Mouse (Mus musculus): ENCODE data around the gene Nckap5.

Nckap5 gene

GRCm38 (mm10) chr1:126557791-126558294 lies 272.8 kb downstream of the Nckap5 start:
- DNase-seq (ENCODE audit: low spot score) = no peak

- DNase-seq (ENCODE audit: low spot score) = no peak
Measured at GRCm38 (mm10) chr1:126547979-126548378, 282.6 kb downstream of the Nckap5 start.

DNA sequence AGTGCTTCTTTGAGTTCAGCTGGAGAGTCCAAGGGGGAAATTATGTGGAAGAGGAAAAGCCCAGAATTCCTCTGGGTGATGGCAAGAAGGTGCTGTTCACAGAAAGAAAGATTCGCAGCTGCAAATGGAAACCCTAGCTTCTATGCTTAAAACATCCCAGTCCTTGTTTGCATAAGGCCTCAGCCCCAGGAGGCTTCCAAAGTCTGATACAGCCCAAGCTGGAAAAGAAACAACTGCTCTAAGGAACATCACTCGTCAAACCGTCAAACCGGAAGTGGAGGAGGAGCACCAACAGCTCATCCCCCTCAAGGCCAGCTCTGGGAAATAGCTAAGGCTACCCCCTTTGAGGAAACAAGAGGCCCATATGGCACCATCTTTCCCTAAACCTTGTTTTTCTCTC lies 286.1 kb downstream of the Nckap5 start:
- DNase-seq (ENCODE audit: low spot score) = no peak

DNA sequence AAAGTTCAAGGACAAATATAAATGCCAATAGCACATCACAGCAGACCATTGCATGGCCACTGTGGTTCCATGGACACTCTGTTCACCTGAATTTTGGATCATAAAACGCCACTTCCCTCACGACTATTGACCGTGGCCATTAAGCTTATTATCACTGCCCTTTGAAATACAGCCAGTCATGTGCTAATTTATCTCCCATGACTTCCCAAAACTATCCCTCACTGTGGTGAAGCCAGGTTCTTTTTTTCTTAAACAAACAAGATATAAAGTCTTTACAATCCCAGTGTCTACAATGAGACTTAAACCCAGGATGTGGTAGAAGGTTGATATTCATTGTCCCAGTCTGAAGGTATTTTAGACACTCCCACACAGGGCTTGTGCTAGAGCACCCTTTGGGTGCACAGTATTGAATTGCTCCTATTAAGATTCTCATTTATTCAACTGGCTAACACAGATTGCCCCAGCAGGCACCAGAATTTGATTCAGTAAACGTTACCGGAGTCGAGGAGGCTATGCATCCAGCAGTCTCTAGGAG lies 293.3 kb downstream of the Nckap5 start:
- no peak for DNase-seq (ENCODE audit: low spot score)

GRCm38 (mm10) chr1:126535527-126535926 lies 295.1 kb downstream of the Nckap5 start:
- DNase-seq (ENCODE audit: low spot score) = no peak

- DNase-seq (ENCODE audit: low spot score) = no peak
Measured at GRCm38 (mm10) chr1:126534046-126534445, 296.6 kb downstream of the Nckap5 start.

GRCm38 (mm10) chr1:126528043-126528598 lies 302.5 kb downstream of the Nckap5 start:
- DNase-seq (ENCODE audit: low spot score) = no peak

DNA sequence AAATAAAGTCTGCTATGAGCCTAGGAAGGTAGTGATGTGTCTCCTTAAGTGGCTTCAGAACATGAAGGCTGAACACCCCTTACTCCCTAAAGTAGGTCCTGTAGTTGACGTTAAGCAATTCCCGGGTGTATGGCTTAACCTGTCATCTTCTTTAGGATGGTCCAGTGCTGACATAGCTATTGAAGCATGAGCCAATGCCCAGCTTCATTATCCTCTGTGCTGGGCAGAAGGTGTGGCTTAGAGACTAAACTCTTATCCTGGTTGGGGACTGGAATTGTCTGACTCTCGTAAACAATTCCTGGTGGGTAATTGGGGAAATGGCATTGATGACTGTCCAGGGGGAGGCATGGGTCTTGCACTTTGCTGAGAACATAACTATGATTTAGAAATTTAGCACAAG lies 312.5 kb downstream of the Nckap5 start:
- no peak for DNase-seq (ENCODE audit: low spot score)

GRCm38 (mm10) chr1:126517427-126517826 lies 313.2 kb downstream of the Nckap5 start:
- DNase-seq (ENCODE audit: low spot score) = no peak

GRCm38 (mm10) chr1:126515054-126515756 lies 315.4 kb downstream of the Nckap5 start:
- DNase-seq (ENCODE audit: low spot score) = no peak

DNA sequence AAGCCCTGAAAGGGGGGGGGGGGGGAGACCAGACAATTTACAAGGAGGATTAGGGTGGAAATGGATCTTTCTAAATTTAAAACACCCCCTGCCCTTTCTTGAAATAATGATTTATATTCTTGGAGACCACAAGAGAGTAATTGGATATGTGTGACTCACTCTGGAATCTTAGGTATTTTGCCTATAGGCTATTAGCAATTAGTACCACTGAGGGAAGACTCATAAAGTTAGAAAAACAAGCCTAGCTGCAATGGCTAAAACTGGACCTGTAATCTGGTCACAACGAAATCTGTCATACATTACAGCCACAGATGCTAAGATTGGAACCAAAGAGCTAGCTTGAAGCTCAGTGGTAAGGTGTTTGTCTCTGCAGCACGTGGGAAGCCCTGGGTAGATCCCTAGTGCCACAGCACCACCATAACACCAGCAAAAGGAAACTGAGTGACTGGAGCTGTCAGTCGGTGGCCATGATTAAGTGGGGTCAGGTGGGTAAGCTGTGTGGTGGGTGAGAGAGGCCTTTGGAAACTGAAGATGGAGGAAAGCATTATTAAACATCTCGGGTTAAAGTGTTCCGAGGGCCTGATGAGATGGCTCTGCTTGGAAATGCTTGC lies 318.7 kb downstream of the Nckap5 start:
- DNase-seq (ENCODE audit: low spot score) = no peak

GRCm38 (mm10) chr1:126504717-126505116 lies 325.9 kb downstream of the Nckap5 start:
- no peak for DNase-seq (ENCODE audit: low spot score)

GRCm38 (mm10) chr1:126502741-126503140 lies 327.9 kb downstream of the Nckap5 start:
- DNase-seq (ENCODE audit: low spot score) = no peak

- no peak for DNase-seq (ENCODE audit: low spot score)
Measured at GRCm38 (mm10) chr1:126496722-126497121, 333.9 kb downstream of the Nckap5 start.

DNA sequence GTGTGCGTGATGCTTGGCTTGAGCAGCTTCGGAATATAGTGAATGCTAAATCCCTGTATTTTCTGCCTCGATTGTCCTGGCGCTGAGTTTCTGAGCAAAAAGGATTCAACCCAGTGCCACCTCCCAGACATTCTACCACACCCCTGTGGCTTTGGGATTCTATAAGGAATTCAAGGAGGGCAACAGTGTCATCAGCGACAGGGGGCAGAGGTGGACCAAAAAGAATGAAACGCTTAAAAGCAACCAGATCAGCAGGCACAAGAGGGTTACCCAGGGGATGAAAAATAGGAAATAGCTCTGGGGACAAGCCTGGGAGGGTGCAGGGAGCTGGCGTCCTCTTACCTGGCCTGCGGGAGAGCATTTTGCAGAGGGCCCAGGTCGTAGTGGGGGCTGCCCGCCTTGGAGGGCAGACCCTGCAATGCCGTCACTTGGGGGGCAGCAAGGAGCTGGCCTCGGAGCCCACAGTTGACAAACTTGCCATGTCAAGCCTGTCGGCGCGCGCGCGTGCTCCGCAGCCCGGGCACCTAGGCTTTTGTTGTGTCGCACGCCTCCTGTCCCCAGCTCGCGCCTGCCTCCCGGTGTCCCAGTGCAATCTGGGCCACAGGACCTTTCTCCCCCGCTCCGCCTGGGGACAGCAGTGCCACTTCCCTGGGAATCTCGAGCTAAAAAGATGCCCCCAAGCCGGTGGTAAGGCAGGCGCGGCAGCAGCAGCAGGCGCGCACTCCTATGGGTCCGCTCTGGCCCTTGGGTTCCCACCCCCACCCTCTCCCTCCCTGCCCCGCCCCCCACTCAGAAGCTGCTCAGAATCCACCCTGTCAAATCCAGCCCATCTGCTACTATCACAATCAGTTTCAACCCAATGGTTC lies 338.2 kb downstream of the Nckap5 start:
- DNase-seq (ENCODE audit: low spot score) = peak; percentile 19

GRCm38 (mm10) chr1:126491412-126491811 lies 339.2 kb downstream of the Nckap5 start:
- no peak for DNase-seq (ENCODE audit: low spot score)

DNA sequence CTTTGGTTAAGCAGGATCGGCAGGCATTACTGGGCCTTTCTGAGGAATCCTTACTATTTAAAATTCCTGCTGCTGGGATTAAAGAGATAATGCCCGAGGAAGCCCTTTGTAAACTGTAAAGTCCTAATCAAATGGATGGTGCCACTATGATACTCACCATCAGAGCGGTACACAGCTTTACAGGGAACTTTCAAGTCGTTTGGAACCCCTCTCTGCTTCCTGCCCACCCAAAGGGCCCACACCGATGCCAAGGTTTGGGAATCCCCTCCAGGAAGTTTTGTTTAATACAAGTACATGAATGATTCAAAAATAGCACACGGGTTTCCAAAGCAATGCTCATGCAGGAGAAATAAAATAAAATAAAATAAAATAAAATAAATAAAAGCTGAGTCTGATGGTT lies 340.3 kb downstream of the Nckap5 start:
- no peak for DNase-seq (ENCODE audit: low spot score)

DNA sequence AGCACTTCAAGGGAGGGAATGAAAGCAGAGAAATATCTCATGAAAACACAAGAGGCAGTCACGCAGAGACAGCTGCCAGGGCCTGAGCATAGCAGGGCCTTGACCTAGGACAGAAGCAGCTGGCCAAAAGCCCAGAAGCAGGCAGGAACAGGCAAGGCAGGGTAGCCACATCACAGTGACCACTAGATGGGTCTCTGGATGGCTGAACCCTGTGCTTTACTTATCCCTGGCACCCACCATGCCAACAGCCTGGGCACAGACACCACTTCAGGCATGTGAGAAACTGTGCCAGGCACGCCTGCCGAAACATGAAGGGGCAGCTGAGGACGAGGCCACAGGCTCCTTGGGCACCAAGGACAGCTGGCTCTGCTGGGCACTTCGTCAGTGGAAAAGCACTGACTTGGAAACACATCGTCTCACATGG lies 345.9 kb downstream of the Nckap5 start:
- DNase-seq (ENCODE audit: low spot score) = peak; percentile 64

GRCm38 (mm10) chr1:126483665-126484064 lies 346.9 kb downstream of the Nckap5 start:
- no peak for DNase-seq (ENCODE audit: low spot score)

- DNase-seq (ENCODE audit: low spot score) = no peak
Measured at GRCm38 (mm10) chr1:126481459-126482228, 349.0 kb downstream of the Nckap5 start.

- DNase-seq (ENCODE audit: low spot score) = no peak
Measured at GRCm38 (mm10) chr1:126473044-126473443, 357.6 kb downstream of the Nckap5 start.

All from ovary, postnatal 36 days (tissue).